Mouse (Mus musculus) brain, embryonic 14.5 days (tissue): Measurements from ENCODE around the gene Art3. TPM values are rescaled to one million over a fixed set of nuclear protein-coding genes. Genes with fewer than 3 reads are reported as not detected.
A peak's percentile ranks its signal among the peaks of the same experiment; 100 is the strongest.

Experiments used
- DNase-seq: peaks from one replicate; pipeline ENCODE4 v3.0.0-alpha.2; 2011; ENCODE audit warnings: low read depth
- CTCF ChIP-seq: fragments of 200-500 bp; IDR thresholded peaks from 2 replicates; pipeline ENCODE4 v1.5.1; 2012; ENCODE audit warnings: inconsistent platforms, mild to moderate bottlenecking, moderate library complexity, borderline replicate concordance; ENCODE audit not compliant: insufficient read depth, insufficient read length; ENCODE audit errors: extremely low read depth
- POLR2A ChIP-seq: fragments of 200-500 bp; IDR thresholded peaks from 2 replicates; pipeline ENCODE4 v1.6.1; 2012; ENCODE audit warnings: mild to moderate bottlenecking, inconsistent platforms, borderline replicate concordance; ENCODE audit not compliant: poor library complexity, insufficient read depth, insufficient read length, severe bottlenecking; ENCODE audit errors: extremely low read depth
- polyA plus RNA-seq: library from polyadenylated mRNA; depleted of rRNA; stranded (reverse); fragments of >200 nt; gene quantifications from 2 replicates; pipeline ENCODE4 v1.2.3, GENCODE M21; 2012

Gene Art3
- polyA plus RNA-seq, 1 experiment = 3.8 TPM

DNA sequence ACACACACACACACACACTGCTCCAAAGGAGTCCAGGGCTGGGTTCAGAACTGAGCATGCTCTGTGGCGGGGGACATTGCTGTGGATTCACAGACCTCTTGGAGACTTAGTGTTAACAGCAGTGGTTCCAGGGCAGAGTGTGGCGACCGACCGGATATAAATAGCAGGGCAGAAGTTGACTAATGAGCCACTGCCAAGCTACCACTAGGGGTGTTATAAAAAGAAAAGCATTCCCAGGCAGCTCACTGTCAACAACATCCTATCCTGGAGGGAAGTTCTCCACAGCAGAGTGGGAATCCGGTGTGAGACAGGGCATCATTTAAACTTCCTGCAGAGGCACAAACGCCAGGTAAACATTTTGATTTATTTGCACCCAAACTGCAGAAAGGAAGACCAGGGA is 55.0 kb downstream of the Art3 start:
- TF ChIP-seq POLR2A = no peak
- no peak; the same call in 1 of the 2 replicates for TF ChIP-seq CTCF
- no peak for DNase-seq

DNA sequence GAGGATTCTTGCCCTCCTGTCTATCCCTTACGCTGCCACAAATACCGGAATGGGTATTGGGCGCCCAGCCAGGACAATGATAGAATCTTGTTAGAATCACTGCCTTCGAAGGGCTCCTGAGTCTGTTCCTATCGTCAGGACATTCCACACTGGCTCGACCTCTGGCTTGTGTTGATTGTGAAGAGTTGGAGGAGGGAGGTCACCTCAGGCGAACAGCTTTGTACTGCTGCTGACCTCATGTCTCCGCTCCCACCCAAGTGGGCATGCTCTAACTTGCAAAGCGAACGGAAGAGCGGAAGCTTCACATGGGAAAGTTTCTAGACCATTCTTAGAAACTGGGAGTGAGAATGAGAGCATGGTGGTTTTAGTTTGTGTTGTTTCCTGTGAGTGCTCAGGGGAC is 55.8 kb downstream of the Art3 start:
- no peak for DNase-seq
- TF ChIP-seq CTCF = no peak
- TF ChIP-seq POLR2A = no peak

DNA sequence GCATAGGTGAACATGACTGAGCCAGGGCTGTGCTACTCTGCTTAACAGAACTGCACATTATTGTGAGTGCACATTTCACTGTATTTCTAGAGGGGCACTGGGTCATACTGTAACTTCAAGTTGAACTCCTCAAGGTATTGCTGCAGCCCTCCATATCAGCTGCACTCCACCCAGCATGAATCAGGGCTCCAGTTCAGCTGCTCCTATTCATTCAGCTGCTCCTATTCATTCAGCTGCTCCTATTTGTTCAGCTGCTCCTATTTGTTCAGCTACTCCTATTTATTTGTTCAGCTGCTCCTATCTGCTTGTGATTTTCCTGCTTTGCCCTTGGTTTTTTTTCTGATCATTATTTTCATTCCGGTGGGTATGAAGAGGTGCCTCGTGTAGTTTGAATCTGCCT is 58.4 kb downstream of the Art3 start:
- no peak for DNase-seq
- TF ChIP-seq CTCF (no peak), POLR2A (no peak)

DNA sequence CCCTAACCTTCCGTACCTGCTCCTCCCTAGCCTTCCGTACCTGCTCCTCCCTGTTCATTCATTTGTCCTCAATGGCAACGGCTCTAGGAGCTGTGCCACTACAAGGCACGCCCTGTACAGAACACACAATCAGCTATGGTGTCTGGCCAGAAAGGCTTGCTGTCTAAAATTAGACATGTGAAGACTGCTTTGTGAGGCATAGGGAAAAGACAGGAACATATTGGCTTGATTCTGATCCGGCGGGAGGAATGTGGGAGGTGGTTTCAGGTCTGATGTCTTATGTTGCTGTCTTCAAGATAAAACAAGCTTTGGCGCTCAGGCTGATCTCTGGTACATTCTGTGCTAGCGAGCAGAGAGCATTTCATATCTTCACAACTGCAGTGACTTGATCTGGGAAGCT is 59.0 kb downstream of the Art3 start:
- no peak for DNase-seq

DNA sequence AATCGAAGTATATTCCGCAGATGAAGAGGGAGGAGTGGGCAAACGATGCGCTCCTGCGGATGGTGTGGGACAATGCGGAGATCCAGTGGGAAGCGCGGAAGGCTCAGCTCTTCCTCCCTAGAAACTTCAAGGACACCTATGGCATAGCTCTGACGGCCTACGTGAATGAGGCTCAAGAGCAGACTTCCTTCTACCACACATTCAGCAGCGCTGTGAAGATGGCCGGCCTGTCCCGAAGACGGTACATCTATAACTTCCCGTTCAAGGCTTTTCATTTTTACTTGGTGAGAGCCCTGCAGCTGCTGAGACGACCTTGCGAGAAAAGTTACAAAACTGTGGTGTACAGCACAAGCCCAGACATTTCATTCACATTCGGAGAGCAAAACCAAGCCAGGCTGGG is 60.9 kb downstream of the Art3 start:
- TF ChIP-seq CTCF = no peak
- no peak for DNase-seq

More for the DNA sequence above, 59.0 kb downstream of the Art3 start:
- TF ChIP-seq POLR2A (no peak), CTCF (no peak)

DNA sequence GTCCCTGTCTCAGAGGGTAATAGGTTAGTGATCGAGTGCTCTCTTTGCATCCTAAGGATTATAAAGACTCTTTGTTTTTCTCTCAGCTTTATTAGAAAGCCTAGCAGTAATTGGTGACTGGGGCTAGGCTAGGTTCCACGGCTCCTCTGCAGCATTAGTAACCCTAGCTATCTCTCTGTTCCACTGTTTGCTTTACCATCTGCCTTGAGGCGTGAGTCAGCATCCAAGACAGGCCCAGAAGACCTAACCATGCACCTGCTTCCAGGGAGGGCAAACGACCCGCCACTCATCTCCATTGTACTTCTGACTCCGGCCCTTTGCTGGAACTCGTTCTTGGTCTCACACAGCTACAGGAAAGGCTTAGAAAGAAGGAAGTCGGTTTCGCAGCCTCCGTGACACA is 62.2 kb downstream of the Art3 start:
- TF ChIP-seq POLR2A (no peak), CTCF (no peak)
- DNase-seq = no peak

DNA sequence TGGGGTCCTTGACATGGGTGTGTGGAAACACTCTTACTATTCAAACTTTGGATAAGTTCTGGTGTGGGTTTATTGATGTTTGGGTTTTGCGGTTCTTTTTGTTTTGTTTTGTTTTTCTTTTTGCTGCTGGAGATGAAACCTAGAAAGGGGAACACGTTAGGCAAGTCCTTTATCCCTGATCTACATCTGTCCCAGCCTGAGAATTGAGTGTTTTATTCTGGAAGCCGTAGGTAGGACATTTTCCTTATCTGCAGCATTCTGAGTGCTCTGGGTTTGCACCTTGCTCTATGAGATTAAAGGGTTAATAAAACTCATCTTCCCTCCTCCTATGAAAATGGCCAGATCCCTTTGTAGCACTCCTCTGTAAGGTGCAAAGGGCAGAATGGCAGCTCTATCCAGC is 64.1 kb downstream of the Art3 start:
- DNase-seq = no peak
- TF ChIP-seq POLR2A = no peak
- TF ChIP-seq CTCF = no peak

DNA sequence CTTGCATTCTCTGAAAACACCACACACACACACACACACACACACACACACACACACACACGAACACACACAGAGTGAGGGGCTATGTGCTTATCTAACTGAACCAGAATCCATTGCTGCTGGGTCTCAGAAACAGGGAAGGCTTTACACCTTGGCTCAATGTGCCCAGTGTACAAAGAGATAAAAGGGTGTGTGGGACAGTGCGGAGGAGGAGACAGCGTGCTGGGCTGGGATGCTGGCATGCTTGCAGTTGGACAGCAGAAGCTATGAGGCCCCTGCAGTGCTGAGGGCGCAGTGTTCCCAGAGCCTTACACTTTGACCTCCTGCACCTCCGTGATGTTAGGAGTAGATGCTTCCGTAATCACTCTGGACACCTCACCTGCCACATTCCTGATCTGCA is 64.8 kb downstream of the Art3 start:
- TF ChIP-seq CTCF = no peak
- TF ChIP-seq POLR2A = no peak
- no peak for DNase-seq

DNA sequence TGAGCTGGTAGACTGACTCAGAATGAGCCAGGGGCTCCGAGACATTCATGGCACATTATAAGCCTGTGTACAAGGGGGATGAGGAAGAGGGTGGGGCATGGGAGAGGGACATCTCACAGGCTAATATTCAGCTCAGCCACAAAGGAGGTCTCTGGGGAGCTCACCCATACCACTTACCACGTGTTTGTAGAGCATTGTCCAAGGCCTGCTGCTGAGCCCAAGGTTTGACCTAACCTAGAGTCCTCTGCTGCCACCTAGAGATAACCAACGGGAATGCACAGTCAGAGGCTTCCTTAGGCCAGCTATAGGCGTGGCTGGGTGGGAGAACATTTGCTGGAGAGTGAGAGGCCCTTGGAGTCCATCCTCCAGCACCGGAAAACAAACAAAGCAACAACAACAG is 66.5 kb downstream of the Art3 start:
- DNase-seq = peak; percentile 80
- TF ChIP-seq POLR2A (no peak), CTCF (peak; percentile 74)

DNA sequence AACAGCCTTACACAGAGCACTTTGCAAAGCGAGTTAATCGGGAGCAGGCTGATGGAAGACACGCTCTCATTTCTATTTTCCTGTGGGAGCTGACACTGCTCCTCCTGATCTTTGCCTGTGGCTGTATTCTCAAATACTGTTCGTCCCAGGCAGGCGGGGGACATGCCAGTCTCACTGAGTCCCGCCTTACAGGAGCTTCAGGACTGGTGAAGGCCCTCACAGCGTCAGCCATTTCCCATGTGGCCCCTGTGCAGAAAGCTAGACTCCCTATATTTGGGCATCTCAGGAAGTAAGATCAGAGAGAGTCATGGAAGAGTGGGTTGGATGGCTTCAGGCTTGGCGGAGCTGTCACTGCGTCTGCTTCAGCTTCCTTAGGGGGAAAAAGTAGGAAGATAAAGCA is 71.2 kb downstream of the Art3 start:
- no peak for TF ChIP-seq POLR2A
- TF ChIP-seq CTCF = no peak
- no peak for DNase-seq

DNA sequence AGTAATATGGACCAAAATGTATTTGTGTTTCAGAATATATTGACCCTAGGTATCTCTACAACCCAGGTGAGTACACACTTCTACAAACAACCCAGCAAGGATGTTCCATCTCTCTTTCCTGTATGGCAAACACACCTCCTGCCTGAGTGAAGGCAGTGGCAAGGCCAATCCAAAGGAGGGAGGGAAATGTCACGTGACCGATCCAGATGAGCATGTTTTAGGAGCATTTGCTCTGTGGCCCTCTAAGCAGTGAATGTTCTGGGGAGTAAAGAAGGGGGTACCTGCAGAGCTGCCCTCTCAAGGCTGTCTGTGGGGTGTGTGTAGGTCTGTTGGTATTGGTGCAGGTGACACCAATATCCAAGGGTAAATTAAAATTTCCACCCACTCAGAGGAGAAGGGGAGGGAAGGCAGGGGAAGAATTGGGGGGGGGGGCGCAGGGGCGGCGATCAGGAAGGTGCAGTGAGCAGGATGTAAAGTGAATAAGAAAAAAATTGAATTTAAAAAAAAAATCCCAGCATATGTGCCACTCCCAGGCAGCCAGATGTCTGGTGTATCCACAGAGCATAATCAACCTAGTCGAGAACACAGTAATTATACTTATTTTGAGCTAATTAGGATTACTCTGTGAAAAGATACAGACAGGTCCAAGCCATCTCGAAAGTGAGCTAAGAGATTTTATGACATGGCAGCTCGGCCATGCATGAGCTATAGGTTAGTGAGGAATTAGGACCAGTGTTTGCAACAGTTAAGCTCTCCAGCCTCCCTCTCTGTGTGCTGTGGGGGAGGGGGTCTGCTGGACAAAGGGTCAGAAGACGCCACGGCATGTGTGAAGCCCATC is 72.2 kb downstream of the Art3 start:
- DNase-seq = peak; percentile 47
- TF ChIP-seq POLR2A (no peak), CTCF (no peak)

DNA sequence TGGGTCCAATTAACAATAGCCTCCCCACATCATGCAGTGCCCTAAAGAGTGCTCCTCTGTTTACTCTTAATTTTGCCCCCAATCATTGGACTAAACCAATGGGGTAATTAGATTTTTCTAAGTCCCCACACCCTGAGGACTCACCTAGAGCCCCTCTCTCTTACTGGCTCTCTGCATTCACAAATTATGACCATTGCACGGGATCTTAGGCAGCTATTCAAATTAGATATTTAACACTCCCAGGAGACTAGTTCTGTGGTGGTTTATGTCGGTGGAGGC is 72.7 kb downstream of the Art3 start:
- no peak for DNase-seq
- TF ChIP-seq POLR2A = no peak
- no peak for TF ChIP-seq CTCF
